Mouse (Mus musculus): ENCODE measurements around the gene Zfp958. TPM values are rescaled to one million over a fixed set of nuclear protein-coding genes. Genes with fewer than 3 reads are reported as not detected.
A peak's percentile ranks its signal among the peaks of the same experiment; 100 is the strongest.
"Not testable (repeated sequence)": the region's sequence is repeated elsewhere in the genome, so short reads cannot be mapped to it uniquely, and the experiment has no call there.

The Zfp958 gene
- 10 to 100 TPM; 17.2 to 26.1 (median 18.7) TPM for total RNA-seq (2022)

DNA sequence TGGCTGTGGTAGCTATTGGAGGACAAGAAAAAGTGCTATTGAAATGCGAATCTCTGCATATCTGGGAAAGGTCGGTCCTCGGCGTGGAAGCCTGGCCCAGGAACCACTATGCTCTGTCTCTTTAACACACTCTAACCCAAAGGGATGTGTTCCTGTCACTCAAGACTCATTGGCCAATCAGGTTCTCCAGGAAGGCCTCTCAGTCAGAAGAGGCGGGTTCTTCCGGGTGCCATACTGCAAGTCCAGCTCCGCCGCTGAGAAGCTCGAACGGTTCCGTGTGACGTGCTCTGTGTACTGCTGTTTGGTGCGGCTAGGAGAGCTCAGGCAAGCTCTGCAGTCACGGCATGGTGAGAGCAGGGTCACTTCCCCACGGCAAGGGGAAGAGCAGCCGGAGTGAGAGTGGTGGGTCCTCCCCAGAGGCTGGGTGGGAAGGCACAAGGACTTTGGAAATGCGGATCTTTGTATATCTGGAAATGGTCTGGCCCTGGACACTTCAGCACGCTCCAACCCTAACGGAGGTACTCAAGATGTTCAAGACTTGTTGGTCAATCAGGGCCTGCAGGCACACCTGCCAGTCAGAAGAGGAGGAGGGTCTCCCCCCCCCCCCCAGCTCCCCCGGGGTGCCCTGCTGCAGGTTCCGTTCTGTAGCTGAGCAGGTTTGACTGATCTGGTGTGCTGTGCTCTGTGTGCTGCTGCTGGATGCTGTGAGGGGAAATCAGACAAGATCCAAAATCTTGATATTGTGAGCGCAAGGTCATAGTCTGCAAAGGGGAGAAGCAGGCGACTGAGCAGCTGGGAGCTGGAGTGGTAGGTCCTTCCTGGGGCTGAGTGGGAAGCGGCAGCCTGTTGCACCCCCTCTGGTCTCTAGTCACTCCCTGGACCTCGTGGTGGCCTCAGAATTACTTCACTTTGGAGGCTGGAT is at the start of gene Zfp958:
Zfp958 (plus strand) TSS at position 236 of the 922 bp plus-strand sequence.
- DNase-seq = peak; percentile 94

DNA sequence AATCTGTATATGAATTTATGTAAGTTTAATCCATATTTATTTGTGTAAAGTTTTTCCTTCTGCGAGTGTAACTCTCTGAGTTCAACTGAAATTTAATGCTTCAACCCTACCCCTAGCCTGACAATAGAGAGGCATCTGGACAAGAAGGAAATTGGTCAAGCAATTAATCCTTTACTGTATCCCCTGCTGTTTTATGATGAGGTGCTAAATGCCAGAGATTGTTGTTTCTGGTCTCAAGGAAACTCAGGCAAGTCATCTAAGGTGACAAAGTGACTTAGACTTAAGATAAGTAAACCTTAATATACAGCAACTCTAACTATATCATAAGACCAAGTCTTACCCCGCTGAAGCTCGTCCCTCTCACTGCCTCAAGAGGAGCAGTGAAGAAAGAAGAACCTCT is 31.0 kb upstream of the Zfp958 start:
- no peak for DNase-seq

DNA sequence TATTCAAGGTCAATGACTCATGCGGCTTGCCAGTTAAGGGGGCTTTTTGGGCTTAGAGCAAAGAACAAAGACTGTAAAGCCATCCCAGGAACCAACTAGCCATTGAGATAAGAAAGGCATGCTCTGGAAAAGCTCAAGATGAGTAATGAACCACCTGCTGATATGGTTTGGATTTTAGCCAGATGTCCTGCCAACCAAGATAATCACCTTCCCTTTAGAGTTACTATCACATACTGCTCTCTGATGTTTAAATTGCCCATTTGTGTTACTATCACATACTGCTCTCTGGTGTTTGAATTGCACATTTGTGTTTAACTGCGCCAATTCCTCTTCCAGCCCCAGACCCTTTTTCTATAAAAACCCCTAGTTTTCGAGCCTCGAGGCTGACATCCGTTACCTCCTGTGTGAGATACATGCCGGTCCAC is 30.2 kb upstream of the Zfp958 start:
- no peak for DNase-seq

DNA sequence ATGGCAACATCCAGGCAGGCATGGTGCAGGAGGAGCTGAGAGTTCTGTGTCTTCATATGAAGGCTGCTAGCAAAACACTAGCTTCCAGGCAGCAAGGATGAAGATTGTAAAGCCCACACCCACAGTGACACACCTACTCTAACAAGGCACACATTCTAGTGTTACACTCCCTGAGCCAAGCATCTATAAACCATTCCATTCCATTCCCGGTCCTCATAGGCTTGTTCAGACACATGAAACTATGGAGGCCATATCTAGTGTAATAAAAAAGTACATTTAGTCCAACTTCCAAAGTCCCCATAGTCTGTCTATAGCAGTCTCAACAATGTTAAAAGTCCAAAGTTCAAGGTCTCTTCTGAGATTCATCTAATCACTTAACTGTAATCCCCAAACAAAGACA is 28.3 kb upstream of the Zfp958 start:
- DNase-seq = no peak

DNA sequence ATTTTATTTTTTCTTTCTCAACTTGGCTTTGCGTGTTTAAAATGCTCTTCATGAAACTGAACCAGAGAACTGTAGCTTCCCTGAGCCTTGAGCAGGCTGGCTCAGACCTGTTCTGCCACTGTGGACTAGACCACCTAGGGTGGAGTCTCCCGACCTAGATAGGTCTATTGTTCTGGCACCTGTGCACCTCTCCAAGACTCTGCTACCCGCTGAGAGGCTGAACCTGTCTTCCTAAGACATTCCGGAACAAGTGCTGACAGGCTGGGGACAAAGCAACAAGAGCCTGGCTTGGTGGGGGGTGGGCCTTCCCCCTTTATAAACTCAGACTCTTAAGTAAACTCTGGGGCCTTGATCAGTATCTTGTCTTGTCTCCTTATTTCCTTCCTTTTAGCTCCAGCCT is 26.6 kb upstream of the Zfp958 start:
- no peak for DNase-seq

DNA sequence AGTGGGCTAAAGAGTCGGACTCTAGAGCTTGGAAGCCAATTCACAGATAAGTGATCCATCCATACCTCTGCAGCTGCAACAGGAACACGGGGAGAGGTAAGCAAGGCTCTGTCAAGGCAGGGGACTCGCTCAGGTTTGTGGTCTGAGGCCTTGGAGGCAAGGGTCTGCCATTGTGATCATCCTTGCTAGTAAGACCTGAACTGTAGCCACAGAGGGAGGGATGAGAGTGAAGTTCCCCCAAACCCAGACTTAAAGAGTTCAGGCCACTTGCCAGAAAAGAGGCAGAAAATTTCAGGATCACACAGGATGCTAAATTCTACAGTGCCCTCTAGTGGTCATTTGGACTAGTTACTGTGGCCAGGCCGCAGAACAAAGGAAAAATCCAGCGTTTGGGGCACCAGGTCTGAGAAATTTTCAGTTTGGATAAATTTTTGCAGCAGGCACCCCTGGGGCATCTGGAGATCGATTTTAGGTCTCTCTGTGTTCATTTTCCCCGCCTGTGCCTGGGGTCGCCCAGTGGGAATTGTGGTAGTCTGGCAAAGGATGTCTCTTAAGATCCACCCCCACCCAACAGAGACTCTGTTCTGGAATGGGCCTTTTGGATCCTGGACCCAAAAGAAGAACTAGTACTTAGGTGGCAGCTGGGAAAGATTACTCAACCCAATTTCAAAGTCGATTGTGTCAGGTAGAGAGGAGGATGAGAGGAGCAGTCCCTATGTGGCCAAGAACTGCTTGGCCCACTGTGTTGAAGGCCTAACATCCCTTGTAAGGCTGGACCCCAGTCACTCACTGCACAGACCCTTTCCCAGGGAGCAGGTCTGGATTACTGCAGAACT is 24.6 kb upstream of the Zfp958 start:
- DNase-seq = no peak

DNA sequence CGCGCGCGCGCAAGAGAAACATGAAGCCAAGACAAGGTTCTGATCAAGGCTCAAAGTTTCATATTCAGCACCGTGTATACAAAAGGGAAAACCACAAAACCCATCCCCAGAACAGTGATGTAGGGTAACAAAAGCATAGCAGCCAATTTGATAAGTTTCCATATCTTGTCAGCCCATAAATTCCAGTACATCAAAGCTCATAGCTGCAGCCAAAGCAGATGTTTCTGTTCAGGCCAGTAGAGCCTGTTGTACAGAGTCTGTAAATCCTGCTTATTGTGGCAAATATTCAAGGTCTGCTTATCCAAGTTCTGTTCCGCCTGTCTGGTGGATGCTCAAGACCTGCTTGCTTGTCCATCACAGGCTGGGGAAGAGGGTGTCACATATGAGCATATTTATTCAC is 4.1 kb upstream of the Zfp958 start:
- no peak for DNase-seq

DNA sequence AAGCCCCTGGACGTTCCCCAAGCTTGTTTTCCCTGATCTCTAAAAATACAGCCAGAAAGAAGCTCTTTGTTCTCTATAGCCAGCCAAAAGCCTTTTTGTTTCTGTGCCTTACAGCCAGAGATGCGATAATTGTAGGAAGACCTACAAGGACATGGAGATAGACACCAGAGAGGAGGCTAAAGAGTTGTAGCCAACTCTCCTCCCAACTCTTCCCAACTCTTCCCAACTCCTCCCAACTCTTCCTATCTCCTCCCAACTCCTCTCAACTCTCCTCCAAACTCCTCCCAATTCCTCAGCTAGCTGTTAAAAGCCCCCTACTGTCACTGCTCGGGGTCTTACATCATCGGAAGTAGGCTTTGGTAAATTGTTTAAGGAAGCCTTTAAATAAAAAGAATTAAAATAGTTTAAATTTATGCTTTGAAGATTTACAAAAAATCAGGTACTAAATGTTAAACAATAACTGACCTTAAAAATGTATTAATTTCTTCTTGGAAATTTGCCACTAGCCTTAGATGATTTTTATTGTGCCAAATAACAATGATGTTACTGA is 1.3 kb upstream of the Zfp958 start:
- not testable (repeated sequence) for DNase-seq

DNA sequence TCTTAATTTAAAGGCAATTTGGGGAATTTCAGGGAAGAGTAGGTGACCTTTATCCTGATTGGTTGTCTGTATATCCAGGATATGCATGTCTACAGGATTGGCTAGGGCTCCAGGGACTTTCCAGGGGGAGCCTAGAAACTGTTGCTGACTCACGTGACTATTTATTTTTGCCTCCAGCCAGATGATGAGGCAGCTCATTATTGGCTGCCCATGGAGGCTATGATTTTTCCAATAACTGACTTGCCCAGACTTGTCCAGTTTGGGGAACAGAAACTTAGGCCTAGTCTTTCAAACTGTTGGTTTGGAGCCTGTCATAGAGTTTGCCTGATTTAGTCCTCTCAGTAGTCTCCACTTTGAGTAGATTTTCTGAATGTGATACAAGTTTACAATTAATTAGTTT is 14.4 kb downstream of the Zfp958 start:
- no peak for DNase-seq

DNA sequence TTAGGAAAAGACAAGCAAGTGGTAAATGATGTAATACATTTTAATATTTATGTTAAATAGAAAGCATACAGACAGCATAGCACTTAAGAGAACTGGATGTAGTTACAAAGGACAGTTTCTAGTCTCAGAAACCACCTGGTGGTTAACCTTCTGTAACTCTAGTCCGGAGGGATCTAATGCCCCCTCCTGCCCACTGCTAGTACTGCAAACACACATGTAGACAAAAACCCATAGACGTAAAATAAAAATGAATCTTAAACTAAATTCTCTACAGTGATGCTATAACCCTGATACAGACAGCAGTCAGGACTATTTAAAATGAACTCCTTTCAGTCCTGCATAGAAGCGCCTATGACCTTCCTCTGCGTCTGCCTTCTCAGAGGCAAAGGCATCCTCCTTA is 24.1 kb downstream of the Zfp958 start:
- DNase-seq = no peak

DNA sequence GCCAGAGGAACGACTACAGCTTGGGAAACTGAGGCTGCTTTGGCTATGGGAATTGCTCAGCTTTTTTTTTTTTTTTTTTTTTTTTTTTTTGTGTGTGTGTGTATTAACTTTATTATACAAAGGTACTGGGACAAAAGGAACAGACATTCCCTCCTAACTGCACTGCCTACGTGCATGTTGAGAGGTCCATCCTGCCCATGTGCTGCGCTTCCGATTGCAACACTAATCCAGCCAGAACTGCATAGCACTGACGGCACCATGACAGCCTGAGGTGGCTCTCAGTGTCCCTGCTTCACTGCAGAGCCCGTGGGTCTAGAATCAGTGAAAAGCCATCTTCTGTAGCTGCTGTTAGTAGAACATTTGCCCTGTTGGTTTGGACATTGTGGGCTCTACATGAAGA is 30.0 kb downstream of the Zfp958 start:
- DNase-seq = not testable (repeated sequence)

DNA sequence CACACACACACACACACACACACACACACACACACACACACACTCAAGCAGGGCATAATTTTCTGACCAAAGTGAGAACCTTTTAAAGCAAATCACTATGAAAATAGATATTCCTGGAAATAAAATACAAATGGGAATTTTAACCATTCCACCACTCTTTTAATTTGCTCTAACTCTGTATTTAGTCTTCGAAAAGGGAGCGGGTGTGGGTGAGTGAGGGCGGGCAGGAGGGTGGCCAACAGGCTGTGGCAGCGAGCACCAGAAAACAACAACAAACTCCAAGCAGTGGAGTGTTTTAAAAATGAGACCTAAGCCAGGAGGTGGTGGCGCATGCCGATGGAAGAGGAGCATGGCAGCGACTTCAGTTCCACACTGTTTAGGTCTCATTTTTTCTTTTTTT is 43.6 kb downstream of the Zfp958 start:
- no peak for DNase-seq

DNA sequence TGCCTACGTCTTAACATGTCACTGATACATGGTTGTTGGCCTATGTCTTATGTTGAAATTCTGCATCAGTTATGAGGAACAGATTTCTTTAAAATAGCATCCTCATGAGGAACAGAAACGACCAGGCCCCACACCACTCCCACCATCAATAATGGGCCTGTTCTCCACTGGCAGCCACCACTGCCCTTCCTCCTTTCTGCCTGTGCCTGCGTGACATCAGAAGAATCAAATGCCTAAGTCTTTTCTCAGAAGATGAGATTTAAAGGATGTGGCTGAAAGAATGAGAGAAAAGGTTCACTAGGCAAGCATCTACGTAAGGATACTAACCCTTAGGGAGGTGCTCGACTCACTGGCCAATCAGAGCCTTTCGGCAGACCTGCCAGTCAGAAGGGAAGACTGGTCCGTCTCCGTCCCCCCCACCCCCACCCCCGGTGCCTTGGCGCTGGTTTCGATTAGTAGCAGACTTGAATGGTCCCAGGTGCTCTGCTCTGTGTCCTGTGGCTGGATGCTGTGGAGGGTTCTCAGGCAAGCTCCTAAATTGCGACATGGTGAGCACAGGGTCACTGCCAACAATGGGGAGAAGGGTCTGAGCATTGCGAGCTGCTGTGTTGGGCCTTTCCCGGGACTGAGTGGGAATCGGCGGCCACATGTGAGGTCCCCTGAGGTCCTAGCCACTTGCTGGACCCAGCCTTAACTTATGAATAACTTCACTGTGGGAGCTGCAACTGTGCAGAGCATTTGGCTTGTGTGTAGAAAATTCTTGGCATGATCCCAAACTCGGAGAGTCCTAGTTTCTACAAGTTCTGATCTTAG is 62.4 kb downstream of the Zfp958 start:
- DNase-seq = no peak

DNA sequence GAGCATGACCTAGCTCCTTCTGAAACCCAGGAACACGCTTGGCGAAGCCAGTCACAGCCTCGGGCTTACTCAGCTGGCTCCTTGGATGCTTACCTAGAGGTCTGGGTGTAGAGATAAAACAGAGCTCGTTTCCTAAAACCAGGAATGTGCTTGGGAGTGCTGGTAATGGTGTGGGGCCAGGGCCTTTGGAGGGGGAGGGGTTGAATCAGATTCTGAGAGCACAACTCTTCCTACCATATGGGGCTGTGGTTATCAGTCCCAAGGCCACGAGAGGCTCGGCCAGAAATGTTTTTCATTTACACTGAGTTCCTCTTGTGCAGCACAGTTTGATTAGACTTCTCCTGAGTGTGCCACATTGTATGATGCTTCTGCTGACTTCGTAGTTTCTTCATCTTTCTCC is 63.6 kb downstream of the Zfp958 start:
- peak; percentile 8 for DNase-seq

DNA sequence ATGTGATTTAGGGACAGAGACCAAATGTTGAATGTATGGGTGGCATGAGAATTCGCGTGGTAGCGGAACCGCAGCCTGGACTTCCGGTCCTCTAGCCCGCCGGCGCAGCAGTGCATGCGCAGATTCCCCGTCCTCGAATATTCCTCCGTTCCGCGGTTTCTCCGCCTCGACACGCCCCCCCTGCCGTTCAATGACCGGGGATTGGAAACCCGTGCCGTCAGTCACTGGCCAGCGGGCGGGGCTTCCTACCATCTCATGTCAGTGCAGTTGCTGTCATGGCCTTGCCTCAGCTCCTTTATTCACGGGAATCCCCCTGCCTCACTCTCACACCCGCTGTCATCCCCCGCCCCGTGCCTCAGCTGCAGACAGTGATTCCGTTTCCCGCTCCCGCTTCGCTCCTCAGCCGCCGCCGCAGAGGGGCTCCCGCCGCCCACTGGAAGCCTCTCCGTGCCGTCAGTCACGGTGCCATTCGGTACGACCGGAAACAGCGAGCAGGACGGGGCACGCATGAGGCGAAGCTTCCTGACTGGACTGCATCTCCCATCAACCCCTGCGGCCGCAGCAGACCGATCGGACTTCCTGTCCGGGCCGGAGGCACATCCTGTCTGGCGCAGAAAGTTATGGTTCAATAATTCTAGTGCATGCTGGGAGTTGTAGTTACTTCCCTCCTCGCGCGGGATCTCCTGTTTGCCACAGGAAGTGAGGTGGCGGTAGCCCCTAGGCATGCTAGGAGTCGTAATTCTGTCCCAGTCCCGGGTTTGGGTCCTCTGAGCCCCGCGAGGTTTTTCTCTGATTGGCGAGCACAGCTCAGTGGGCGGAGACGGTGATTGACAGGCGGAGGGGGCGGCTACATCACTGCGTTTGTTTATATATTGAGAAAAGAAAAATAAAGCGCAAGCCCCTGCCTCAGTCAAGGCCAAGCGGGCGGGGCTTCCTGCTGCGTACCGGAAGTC is 64.6 kb downstream of the Zfp958 start:
- DNase-seq = peak; percentile 98

DNA sequence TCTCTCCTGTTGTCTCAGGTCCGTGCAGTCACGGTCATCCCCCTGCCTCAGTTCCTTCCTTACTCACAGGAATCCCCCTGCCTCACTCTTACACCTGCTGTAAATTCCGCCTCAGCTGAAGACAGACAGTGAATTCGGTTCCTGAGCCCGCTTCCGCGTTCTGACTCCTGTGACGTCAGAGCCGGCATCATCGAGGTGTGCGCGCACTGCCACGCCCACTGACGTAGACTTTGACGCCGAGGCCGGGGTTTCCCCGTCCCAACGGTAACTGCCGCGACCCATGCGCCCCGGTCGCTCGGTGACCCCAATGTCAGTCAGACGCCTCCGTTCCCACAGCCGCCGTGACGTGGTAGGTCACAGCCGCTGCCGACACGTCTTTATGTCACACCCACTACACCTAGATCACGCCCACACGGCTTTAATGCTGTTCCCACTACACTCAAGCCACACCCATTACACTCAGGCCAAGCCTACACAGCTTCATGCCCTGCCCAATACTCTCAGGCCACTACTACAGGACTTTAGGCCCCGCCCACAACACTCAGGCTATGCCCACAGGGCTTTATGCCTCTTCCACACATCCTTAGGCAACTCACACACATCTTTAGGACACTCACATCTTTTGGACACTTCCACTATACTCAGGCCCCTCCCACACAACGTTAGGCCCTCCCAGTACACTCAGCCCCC is 65.4 kb downstream of the Zfp958 start:
- DNase-seq = peak; percentile 83

DNA sequence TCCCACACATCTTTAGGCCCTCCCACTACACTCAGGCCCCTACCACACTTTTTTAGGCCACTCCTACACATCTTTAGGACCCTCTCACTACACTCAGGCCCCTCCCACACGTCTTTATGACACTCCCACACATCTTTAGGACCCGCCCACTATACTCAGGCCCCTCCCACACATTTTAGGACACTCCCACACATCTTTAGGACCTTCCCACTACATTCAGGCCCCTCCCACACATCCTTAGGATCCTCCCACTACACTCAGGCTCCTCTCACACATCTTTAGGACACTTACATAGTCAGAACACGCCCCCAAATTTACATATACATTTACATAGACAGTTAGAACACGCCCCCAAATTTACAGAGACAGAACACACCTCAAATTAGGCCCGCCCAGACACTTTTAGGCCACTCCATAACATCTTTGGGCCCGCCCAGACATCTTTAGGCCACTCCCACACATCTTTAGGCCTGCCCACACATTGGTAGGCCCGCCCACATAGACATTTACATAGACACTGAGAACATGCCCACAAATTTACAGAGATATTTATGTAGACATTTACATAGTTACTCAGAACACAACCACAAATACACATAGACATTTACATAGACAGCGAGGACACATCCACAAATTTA is 66.1 kb downstream of the Zfp958 start:
- DNase-seq = peak; percentile 7

DNA sequence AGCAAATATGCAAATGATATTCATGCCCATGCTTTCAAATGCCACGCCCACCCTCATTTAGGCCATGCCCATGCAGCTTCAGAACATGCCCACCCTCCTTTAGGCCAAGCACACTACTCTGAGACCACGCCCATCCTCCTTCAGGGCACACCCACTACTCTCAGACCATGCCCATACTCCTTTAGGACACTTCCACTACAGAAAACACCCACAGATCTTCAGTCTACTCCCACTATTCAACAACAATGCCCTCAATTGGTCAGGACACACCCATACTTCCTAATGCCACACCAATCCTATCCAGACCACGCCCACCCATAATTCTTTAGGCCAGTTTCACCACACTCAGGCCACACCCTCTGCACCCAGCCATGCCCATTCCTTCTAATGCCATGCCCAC is 66.8 kb downstream of the Zfp958 start:
- peak; percentile 4 for DNase-seq

Measured in adrenal gland, adult 8-10 months (tissue).